Mouse (Mus musculus) kidney, adult 2 months (tissue): Measurements from ENCODE around the gene Gm12355.

Experiments used
- CTCF ChIP-seq: fragments of 200-500 bp; conservative IDR thresholded peaks from 2 replicates; pipeline ENCODE4 v1.5.1; 2011; ENCODE audit warnings: low read depth, mild to moderate bottlenecking, control low read depth, low read length, moderate library complexity, mixed read lengths; ENCODE audit not compliant: insufficient read depth, insufficient read length
- POLR2A ChIP-seq: fragments of 200-500 bp; IDR thresholded peaks from one replicate; pipeline ENCODE4 v1.6.1; 2011; ENCODE audit warnings: low read depth, low read length, control low read depth

DNA sequence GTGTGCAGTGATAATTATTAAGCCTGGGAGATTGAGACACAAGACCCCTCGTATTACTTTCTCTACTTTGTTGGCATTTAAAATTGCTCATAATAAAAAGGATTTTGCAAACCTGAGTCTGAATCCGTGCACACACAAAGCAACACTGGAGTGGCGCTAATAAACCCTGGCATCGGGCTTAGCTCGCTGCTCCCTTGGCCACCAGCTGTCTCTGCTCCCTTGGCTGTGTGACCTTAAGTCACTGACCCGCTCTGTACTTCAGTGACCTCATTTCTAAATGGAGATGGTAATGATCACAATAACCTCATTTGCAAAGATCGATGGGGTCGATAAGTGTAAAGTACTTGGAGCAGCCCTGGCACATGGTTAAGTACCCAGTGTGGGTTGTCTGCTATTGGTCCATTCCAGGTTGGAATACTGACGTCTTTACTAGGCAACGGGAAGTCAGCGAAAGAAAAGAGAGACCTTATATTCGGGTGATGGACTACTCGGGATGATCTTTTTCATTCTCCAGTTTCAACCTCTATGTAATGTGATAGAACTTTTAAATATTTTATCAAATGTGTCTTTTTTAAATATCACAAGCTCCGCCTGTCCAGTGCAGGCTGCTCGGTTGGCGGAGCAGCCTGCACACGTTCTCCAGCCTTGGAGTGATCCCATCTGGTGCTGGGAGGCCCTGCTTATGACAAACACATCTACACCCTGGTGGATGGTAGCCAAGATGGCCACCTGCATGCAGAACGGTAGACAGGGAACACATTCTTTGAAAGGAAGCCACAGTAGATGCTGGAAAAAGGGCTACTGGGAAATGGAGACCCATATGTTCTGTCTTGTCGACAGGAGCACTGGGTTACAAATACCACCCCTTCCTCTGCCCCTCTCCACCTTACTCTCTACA is 34.7 kb downstream of the Gm12355 start:
- TF ChIP-seq POLR2A (no peak), CTCF (no peak)
